Mouse (Mus musculus) layer of hippocampus, adult 11-12 months (tissue): ENCODE data around the gene Aldh16a1.

ENCODE experiments used
- DNase-seq: peaks from one replicate; pipeline ENCODE4 v3.0.0; 2022; ENCODE audit warnings: low spot score

The Aldh16a1 gene

GRCm38 (mm10) chr7:45154096-45154992 lies at the start of gene Aldh16a1, which contains the start of gene Pih1d1:
Aldh16a1 (minus strand) TSS chr7:45154584.
Pih1d1 (plus strand) TSS chr7:45154303.
- DNase-seq, result peak; percentile 98

DNA sequence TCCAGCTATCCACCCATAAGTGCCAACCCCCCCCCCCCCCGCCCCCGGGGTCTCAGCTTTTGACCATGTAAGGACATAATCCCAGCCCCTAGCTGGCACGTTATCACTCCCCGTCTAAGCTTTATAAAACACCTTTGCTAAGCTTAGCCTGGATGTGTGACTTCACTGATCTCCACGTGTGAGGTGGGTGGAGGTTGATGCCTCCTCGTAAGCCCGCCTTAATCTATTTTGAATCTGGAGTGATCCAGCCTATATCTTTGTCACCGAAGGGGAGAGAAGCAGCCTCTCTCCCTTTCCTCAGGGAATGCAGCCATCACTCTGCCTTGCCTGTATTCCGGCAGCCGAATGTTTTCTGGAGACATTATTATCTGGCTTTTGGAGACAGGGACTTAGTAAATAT lies 48.3 kb upstream of the Aldh16a1 start:
- DNase-seq, result no peak

- no peak for DNase-seq
Observed at GRCm38 (mm10) chr7:45198961-45199360, 44.6 kb upstream of the Aldh16a1 start.

DNA sequence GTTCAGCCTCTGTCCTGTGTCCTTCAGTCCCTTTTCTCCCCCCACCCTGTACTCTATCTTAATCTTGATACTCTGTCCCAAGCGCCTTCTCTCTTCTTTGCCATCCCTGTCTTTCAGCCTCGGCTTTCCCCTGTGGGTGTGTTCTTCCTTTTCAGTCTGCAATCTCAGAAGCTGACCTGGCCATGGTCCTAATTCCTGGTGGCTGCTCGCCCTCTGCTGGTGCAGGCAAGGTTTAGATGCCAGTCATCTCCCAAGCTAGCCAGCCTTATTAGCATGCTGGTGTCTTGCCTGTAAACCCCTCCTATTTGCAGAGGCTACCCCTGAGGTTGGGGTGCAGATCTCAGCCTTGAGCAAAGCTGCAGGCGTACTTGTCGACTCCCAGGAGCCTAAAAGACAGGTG lies 44.1 kb upstream of the Aldh16a1 start:
- DNase-seq, result peak; percentile 75

DNA sequence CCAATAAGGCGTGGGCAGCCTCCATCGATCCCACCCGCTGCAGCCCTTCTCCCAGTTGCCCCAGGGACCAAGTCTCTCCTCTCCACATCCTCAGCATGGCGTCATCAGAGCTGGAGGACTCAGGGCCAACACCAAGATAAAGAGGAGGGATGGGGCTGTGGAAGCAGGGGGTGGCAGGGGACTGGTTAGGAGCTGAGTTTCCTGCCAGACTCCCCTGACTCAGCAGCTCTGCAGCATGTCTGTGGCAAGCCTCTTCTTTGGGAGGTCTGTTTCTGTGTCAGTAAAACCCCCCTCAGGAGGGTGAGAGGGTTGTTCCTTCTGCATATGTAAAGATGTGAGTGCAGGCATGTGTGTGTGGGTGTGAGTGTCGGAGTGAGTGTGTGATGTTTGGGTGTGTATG lies 42.6 kb upstream of the Aldh16a1 start:
- DNase-seq, result no peak

GRCm38 (mm10) chr7:45196176-45196535 lies 41.8 kb upstream of the Aldh16a1 start:
- no peak for DNase-seq

DNA sequence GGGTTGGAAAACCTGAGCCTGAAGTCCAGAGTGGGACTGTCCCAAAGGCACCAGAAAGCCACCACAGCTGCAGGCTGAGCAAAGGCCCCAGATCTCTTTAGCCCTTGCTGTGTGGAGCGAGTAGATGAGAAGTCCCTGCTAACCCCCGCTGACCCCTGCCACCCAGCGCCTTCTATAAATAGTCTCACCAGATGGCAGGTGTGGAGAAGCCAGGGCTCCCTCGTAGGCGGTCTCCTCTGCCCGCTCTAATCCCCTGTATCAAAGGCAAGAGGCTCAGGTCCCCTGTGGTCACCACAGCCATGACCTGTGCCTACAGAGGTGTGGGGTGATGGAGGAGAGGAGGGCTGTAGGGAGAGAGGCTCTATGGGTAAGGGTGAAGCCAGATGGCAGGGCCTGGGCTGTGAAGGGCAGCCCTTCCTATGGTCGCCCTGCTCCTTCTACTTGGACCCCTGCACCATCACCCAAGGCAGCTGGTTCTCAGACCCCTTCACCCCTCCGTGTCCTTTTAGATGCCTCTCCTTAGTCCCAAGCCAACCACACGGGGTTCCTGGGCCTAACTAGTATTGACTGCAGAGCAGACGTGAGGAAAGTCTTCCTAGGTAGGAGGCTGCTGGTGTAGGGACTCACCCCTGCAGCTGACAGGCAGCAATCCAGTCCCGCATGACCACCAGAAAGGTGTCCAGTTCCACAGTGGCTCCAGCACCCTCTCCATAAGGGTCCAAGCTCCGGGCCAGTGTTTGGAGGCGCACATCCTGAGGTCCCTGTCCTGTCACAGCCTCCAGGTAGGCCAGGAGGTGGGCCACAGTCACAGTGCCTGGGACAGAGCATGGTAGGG lies 41.2 kb upstream of the Aldh16a1 start:
- no peak for DNase-seq

DNA sequence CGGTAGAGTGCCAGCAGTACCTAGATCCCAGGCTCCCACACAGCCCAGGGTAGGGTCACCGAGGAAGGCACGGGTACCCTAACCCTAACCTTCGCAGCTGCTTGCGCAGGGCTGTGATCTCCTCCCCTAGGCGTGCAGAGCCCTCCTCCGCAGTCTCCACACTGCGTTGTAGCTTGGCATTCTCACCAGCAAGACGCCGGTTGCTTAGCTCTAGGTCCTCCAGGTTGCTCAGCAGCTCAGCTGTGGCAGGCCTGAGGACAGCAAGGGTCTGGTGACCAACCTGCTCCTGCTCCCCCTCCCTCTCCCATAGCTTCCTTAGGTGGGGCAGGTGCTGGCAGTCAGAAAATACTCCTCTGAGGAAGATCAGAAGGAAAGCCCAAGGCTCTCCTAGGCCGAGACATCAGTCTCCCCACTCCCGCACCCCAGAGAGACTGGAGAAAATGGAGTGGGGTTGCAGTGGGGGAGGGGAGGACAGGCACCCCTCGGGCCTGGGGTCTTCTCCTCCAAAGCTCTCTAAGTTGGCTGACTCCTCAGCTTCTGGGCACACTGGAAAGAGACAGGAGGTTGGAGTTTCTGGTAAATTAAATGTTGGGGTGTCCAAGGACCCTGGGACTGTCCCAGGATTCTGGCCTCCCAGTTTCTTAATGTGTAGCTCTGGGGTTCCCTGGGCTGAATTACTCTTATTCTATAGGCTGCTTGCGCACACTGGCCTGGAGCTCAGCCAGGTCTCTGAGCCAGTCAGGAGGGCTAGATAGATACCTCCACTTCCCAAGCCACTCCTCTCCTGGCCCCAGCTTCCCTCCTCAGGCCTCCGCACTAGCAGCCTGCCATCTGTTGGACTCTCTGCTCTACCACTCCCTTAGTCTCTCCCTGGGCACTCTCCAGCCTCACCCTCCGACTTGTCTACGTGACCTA lies 39.7 kb upstream of the Aldh16a1 start:
- DNase-seq, result no peak

DNA sequence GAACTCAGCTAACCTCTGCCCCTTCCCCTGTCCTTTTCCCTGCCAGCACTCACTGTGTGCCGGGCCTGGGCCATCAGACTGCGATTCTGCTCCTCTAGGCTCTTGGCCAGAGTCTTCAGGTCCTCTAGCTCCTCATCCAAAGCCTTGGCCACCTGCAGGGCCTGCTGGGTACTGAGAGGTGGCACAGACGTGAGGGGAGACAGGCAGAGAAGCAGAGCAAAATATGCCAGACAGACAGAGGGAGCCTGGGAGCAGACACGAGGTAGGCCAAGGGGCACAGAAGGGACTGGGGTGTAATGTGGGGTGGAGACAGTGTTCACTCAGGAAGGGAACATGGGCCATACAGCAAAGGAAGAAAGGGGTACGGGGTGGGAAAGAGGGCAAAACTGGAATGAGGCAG lies 39.0 kb upstream of the Aldh16a1 start:
- no peak for DNase-seq

DNA sequence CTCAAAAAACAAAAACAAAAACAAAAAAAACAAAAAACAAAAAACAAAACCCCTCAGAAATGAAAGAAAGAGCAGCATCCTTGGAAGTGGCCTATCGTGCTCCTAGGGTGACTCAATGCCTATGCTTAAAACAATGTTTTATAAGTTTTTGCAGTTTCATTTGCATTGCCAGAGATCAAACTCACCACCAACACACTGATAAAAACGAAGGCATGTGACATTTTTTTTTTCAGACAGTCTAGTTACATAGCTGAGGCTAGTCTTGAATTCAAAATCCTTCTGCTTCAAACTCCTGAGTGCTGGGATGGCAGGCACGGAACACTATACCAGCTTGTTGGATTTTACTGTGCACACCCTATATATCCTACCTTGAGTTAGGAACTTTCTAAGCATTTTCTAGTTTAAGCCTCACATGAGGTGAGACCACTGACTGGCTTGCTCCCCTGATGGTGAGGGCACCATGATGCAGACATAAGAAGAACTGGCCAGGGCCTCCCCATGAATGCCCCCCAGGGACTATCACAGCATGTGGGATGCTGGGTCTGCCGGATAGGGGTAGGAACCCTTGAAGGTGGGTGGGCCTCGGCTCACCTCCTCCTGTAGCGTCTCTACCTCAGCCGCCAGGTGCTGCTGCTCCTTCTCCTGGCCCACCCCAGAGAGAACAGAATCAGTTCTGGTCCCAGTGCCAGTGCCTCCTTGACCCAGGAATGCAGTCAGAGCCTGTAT lies 38.4 kb upstream of the Aldh16a1 start:
- DNase-seq, result no peak

GRCm38 (mm10) chr7:45191803-45192363 lies 37.5 kb upstream of the Aldh16a1 start:
- no peak for DNase-seq

DNA sequence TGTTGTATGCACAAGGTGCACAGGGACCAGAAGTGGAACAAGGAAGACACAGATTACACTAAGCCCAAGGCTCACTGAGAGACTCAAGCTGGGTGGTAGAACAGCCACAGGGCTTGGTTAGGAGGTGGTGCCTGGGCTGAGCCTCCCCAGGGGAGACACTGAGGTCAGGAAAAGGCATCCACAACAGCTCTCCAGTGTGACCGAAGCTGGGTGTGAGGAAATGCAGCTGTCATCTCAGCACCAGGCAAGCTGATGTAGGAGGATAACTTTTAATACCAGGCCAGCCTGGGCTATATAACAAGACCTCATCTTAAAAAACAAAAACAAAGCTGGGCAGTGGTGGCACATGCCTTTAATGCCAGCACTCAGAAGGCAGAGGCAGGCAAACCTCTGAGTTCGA lies 36.8 kb upstream of the Aldh16a1 start:
- no peak for DNase-seq

DNA sequence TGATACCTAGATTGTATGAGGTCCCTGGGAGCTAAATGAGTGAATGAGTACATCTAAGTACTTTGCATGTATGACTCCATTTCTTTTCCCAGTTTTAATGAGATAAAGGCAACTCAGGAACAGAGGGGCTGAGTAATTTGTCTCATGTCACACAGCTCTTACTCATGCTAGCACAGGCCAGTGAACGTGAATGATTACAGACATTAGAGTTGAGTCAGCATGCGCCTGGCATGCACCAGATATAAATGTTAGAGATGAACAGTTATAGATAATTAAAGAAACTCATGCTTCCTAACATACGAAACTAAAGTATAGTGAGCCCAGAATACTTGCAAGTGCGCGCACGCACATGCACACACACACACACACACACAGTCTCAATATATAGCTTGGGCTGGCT lies 35.8 kb upstream of the Aldh16a1 start:
- DNase-seq, result no peak

GRCm38 (mm10) chr7:45189600-45189999 lies 35.2 kb upstream of the Aldh16a1 start:
- no peak for DNase-seq

DNA sequence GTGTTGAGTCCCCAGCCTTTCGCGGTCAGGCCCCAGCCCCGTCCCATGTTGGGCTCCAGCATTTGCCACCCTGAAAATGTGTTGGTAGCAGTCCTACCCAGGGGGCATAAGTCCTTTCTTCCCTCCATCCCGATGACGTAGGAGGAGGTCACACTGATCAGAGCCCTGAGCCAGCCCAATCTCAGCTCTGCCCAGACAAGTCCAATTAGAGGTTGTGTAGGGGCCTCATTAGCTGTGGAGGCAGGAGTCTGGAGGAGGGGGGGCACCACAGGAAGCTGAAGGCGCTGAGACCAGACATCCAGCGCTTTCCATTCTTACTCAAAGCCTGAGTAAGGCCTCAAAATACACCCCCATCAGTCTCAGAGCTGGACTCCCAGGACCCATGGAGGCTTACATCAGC lies 31.5 kb upstream of the Aldh16a1 start:
- no peak for DNase-seq

GRCm38 (mm10) chr7:45183672-45184071 lies 29.3 kb upstream of the Aldh16a1 start:
- no peak for DNase-seq

DNA sequence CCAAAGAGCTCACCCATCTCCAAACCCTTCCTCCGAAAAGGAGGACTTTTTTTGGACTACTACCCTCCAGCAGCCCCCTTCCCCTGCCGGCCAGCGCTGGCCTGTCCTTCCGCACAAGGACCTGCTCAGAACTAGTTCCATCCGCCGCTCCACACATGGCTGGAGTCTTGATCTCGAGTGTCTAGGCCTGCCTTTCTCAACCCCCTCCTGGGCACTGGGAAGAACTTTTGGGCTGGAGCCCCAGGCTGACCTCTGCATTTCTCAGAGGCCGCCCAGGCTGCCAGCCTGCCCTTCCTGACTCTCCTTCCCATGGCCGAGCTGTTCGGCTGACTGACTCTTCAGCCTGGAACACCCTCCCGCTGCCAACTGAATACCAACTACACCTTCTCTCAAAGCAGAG lies 28.2 kb upstream of the Aldh16a1 start:
- no peak for DNase-seq

- peak; percentile 85 for DNase-seq
Observed at GRCm38 (mm10) chr7:45182199-45182601, 27.8 kb upstream of the Aldh16a1 start.

- no peak for DNase-seq
Observed at GRCm38 (mm10) chr7:45181540-45181939, 27.2 kb upstream of the Aldh16a1 start.

DNA sequence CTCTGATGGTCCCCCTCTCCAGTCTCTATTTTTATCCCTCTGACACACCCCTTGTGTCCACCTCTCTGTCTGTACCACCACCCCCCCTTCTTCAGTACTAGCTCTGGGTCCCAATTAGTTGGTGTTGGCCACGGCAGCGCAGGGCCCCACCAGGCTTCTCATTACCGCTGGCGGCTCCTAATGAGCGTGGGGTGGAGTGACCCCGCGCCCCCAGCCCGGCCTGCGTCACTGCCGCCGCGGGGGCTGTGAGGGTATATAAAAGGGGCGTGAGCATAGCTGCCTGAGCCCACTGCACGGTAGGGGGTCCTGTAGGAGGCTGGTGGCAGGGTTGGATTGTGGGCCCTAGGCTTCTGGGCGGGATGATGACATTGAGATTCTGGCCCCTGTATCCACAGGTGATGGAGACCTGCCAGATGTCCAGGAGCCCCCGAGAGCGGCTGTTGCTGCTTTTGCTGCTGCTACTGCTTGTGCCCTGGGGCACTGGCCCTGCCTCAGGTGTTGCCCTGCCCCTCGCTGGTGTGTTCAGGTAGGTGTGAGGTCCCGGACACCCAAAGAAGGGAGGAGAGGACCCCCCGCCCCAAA lies 26.6 kb upstream of the Aldh16a1 start, which contains the start of gene Pth2:
Pth2 (plus strand) TSS at position 100 of the 582 bp plus-strand sequence.
- DNase-seq, result no peak

GRCm38 (mm10) chr7:45179469-45179868 lies 25.1 kb upstream of the Aldh16a1 start, which contains the start of gene Gfy:
Gfy (minus strand) TSS chr7:45179569.
- no peak for DNase-seq
